Mouse (Mus musculus): ENCODE results near the gene Tle4. TPM values are rescaled to one million over a fixed set of nuclear protein-coding genes. Genes with fewer than 3 reads are reported as not detected.
"Not testable (repeated sequence)": the region's sequence is repeated elsewhere in the genome, so short reads cannot be mapped to it uniquely, and the experiment has no call there.

The Tle4 gene
- 37.1 and 37.7 TPM in 2 replicates for polyA plus RNA-seq (2016; fragmentation: Nextera tagmentation; extraction: Ambion mirVana)

GRCm38 (mm10) chr19:14597917-14598689 lies at the start of gene Tle4:
TSS of gene Tle4 (minus strand) at chr19:14598051.
- WGBS: under 1% methylated on average over 71 of the region's 71 CpGs
- H3K27me3 ChIP-seq (replicated peaks): no peaks in the 10 kb centered on the region
- no peaks in the 10 kb centered on the region for H3K36me3 ChIP-seq
- peak within 1 kb of the TSS; percentile 89 for H3K27ac ChIP-seq
- peak within 1 kb of the TSS; percentile 69 for H3K4me2 ChIP-seq (replicated peaks)
- peak; percentile 97 for ATAC-seq (ENCODE audit: low FRiP score, low read depth)
- peaks cover 24% of the 10 kb centered on the region for H3K4me1 ChIP-seq
- peak within 1 kb of the TSS; percentile 93 for H3K9ac ChIP-seq
- H3K4me3 ChIP-seq: peak within 1 kb of the TSS; percentile 87
- no peaks in the 10 kb centered on the region for H3K9me3 ChIP-seq

GRCm38 (mm10) chr19:14645666-14646065 lies 47.8 kb upstream of the Tle4 start:
- H3K36me3 ChIP-seq: no peaks in the 10 kb centered on the region
- H3K27me3 ChIP-seq (replicated peaks): no peaks in the 10 kb centered on the region
- H3K4me3 ChIP-seq: no peak overlapping the region
- no peak for ATAC-seq (ENCODE audit: low FRiP score, low read depth)
- H3K27ac ChIP-seq: no peak overlapping the region
- no peak overlapping the region for H3K4me2 ChIP-seq (replicated peaks)
- H3K4me1 ChIP-seq: no peaks in the 10 kb centered on the region
- no peak overlapping the region for H3K9ac ChIP-seq
- WGBS: 82% methylated on average over 2 of the region's 2 CpGs
- no peaks in the 10 kb centered on the region for H3K9me3 ChIP-seq

GRCm38 (mm10) chr19:14644756-14645155 lies 46.9 kb upstream of the Tle4 start:
- no peak overlapping the region for H3K9ac ChIP-seq

GRCm38 (mm10) chr19:14643091-14643490 lies 45.2 kb upstream of the Tle4 start:
- not testable (repeated sequence) for ATAC-seq (ENCODE audit: low FRiP score, low read depth); H3K36me3 ChIP-seq; H3K4me2 ChIP-seq (replicated peaks); H3K4me3 ChIP-seq; H3K4me1 ChIP-seq; H3K9me3 ChIP-seq; H3K27ac ChIP-seq; H3K9ac ChIP-seq; H3K27me3 ChIP-seq (replicated peaks)
- WGBS: 94% methylated on average over 4 of the region's 4 CpGs

More at GRCm38 (mm10) chr19:14644756-14645155, 46.9 kb upstream of the Tle4 start:
- Histone ChIP-seq H3K27ac (no peak overlapping the region), H3K27me3 (replicated peaks) (no peaks in the 10 kb centered on the region), H3K4me1 (no peaks in the 10 kb centered on the region), H3K4me2 (replicated peaks) (no peak overlapping the region), H3K9me3 (no peaks in the 10 kb centered on the region), H3K4me3 (no peak overlapping the region), H3K36me3 (no peaks in the 10 kb centered on the region)
- ATAC-seq (ENCODE audit: low FRiP score, low read depth): no peak
- 78% methylated on average over 3 of the region's 3 CpGs for WGBS

GRCm38 (mm10) chr19:14642663-14643062 lies 44.8 kb upstream of the Tle4 start:
- no peak overlapping the region for H3K27ac ChIP-seq
- H3K4me2 ChIP-seq (replicated peaks): no peak overlapping the region
- 82% methylated on average over 10 of the region's 10 CpGs for WGBS
- H3K4me1 ChIP-seq: no peaks in the 10 kb centered on the region
- no peak for ATAC-seq (ENCODE audit: low FRiP score, low read depth)
- H3K36me3 ChIP-seq: no peaks in the 10 kb centered on the region
- H3K4me3 ChIP-seq: no peak overlapping the region
- no peaks in the 10 kb centered on the region for H3K9me3 ChIP-seq
- no peak overlapping the region for H3K9ac ChIP-seq
- H3K27me3 ChIP-seq (replicated peaks): no peaks in the 10 kb centered on the region

DNA sequence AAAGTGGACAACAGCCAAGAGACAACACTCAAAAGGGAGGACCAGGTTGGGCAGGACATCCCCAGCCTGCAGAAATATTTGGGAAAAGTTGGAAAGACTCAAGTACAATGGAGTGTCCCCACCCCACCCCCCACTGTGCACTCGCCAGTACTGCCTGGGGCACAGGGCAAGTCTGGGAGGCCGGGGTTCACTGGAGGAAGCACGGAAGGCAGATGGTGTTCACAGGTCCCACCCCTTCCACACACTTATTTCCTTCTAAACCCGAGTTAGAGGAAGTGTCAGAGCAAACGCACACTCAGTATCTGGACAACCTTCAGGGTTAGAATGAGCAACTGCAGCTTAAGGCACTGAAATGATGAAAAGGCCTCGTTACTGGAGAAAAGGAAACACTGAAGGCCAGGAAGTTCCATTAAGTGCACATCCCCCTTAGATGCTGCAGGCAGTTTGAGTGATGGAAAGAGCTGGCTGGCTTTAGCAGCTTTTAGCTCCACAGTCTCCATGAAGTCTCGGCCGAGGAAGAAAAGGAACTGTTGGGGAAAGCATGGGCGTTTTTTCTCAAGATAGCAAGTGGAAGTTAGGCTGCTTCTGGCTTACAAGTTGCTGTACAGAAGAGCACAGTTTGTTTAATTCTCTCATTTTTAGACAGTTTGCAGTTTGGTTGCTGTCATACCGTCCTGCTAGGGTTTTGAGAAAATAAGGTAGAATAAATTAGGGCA lies 37.5 kb upstream of the Tle4 start:
- no peak overlapping the region for H3K27ac ChIP-seq
- H3K36me3 ChIP-seq: no peaks in the 10 kb centered on the region
- no peaks in the 10 kb centered on the region for H3K4me1 ChIP-seq
- no peak for ATAC-seq (ENCODE audit: low FRiP score, low read depth)
- no peak overlapping the region for H3K4me2 ChIP-seq (replicated peaks)
- no peaks in the 10 kb centered on the region for H3K27me3 ChIP-seq (replicated peaks)
- 63% methylated on average over 10 of the region's 10 CpGs for WGBS
- H3K9me3 ChIP-seq: peaks cover 5% of the 10 kb centered on the region; the same call in 1 of the 2 replicates
- H3K4me3 ChIP-seq: no peak overlapping the region
- H3K9ac ChIP-seq: no peak overlapping the region

DNA sequence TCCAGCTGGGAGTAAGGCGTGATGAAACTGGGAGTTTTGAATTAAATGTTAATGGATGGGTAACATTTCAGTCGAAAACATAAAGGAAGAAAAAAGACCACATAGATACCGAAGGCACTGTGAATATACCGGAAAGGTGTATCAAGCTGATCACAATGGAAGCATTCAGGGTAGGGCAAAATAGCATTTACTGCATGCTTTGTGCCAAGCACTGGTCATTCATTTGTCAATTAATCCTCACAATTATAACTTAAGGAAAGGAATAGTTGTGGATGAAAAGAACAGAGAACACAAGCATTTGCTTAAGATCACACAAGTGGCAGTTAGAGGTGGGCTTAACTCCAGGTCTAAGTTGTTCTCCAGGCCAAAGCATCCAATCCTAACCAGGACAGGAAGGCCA lies 25.5 kb upstream of the Tle4 start:
- Histone ChIP-seq H3K9me3 (no peaks in the 10 kb centered on the region), H3K4me1 (no peaks in the 10 kb centered on the region), H3K27ac (no peak overlapping the region), H3K4me3 (no peak overlapping the region), H3K9ac (no peak overlapping the region), H3K4me2 (replicated peaks) (no peak overlapping the region), H3K36me3 (no peaks in the 10 kb centered on the region), H3K27me3 (replicated peaks) (no peaks in the 10 kb centered on the region)
- 73% methylated on average over 4 of the region's 4 CpGs for WGBS
- no peak for ATAC-seq (ENCODE audit: low FRiP score, low read depth)

DNA sequence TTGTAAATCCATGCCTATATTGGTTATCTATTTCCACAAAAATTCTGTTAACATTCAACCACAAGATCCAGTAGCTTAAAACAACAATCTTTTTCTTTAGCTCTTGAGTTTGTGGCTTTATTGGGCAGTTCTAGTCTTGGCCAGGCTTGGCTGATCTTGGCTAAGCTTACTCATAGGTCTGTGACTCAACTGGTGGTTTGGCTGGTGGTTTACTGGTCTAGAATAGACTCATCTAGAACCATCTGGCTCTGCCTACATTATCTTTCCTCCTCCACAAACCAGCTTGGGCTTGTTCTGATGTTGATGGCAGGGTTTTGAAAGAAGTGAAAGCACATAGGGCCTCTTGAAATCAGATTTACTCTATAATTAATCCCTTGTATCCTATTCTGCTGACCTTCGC lies 22.7 kb upstream of the Tle4 start:
- no peaks in the 10 kb centered on the region for H3K9me3 ChIP-seq
- H3K27ac ChIP-seq: no peak overlapping the region
- no peaks in the 10 kb centered on the region for H3K36me3 ChIP-seq
- H3K4me1 ChIP-seq: no peaks in the 10 kb centered on the region
- H3K4me3 ChIP-seq: no peak overlapping the region
- WGBS: 100% methylated on average over 1 of the region's 1 CpGs
- H3K4me2 ChIP-seq (replicated peaks): no peak overlapping the region
- ATAC-seq (ENCODE audit: low FRiP score, low read depth): no peak
- H3K27me3 ChIP-seq (replicated peaks): no peaks in the 10 kb centered on the region
- no peak overlapping the region for H3K9ac ChIP-seq

DNA sequence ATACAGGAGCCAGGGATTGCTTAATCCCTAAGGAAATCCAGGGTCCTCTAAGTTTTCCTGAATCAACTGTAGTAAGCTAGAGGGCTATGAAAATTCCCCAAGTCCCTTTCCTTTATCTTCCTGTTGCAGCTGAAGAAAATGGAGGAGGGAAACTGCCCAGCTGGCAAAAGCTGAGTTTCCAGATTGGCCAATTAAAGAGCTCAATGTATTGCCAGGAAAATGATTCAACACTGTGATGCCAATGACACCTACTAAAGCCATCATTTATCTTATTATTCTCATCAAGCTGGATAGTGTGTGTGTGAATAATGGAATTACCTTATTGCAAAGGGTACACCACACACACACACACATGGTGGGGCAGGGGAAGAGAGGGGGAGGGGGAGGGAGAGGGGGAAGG lies 22.0 kb upstream of the Tle4 start:
- no peaks in the 10 kb centered on the region for H3K27me3 ChIP-seq (replicated peaks)
- H3K36me3 ChIP-seq: no peaks in the 10 kb centered on the region
- no peak overlapping the region for H3K4me3 ChIP-seq
- no peaks in the 10 kb centered on the region for H3K9me3 ChIP-seq
- ATAC-seq (ENCODE audit: low FRiP score, low read depth): no peak
- no peak overlapping the region for H3K4me2 ChIP-seq (replicated peaks)
- H3K9ac ChIP-seq: no peak overlapping the region
- H3K4me1 ChIP-seq: no peaks in the 10 kb centered on the region
- no peak overlapping the region for H3K27ac ChIP-seq

DNA sequence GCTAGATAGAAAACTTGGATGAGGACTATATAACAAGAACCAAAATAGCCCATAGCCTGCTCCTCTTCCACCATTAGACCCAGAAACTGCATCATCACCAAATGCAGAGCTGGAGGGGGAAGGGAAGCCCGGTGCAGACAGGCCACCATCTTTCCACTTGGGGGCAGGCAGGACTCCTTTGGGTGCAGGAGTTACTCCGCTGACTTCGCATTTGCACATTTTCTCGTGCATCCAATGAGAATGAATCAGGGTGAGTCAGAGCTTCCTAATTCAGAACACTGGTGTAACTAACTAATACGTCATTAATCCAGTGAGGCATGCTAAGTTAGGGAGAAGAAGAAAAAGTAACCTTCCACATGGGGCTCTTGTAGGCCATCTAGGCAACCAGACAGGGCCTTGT lies 17.0 kb upstream of the Tle4 start:
- H3K4me3 ChIP-seq: no peak overlapping the region
- no peak overlapping the region for H3K9ac ChIP-seq
- H3K27ac ChIP-seq: no peak overlapping the region
- H3K36me3 ChIP-seq: no peaks in the 10 kb centered on the region
- H3K4me2 ChIP-seq (replicated peaks): no peak overlapping the region
- no peak for ATAC-seq (ENCODE audit: low FRiP score, low read depth)
- H3K27me3 ChIP-seq (replicated peaks): no peaks in the 10 kb centered on the region
- WGBS: 87% methylated on average over 5 of the region's 5 CpGs
- no peaks in the 10 kb centered on the region for H3K9me3 ChIP-seq
- H3K4me1 ChIP-seq: no peaks in the 10 kb centered on the region

DNA sequence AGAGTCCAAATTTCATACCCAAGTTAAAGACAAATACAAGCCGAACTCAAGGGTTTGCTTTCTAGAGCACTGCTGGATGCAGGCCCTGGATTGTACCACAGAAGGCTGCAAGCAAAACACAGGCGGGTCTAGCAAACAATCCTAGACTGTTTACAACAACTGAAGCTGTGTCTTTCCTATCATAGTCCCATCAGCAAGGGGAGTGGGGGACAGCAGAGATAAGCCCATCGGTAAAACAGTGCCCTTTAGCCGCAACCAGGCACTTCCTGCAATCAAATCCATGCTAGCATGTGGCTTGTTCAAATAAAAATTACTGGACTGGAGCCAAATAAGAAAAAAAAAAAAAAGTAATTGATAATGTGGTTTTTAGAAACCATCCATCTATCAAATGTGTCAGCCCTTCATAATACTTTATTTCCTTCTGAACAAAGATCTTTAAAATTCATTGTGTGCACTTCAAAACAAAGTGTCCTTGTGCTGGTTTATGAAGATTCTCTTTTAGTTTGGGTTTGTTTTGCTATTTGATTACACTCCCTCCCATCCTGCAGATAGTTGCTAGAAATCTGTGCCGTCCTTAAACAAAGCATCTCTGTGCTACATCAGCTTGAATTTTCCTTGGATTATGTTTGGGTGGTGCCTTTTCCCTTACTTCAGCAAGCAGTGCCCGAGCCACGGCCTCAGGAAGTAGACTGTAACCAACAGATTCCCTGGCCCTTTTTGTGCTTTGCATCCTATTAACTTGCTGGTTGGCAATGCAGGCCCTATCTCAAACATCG lies 12.9 kb upstream of the Tle4 start:
- H3K27me3 ChIP-seq (replicated peaks): no peaks in the 10 kb centered on the region
- WGBS: 66% methylated on average over 8 of the region's 8 CpGs
- H3K9ac ChIP-seq: no peak overlapping the region
- no peaks in the 10 kb centered on the region for H3K4me1 ChIP-seq
- H3K9me3 ChIP-seq: no peaks in the 10 kb centered on the region
- H3K36me3 ChIP-seq: no peaks in the 10 kb centered on the region
- no peak overlapping the region for H3K4me2 ChIP-seq (replicated peaks)
- no peak overlapping the region for H3K27ac ChIP-seq
- ATAC-seq (ENCODE audit: low FRiP score, low read depth): no peak
- no peak overlapping the region for H3K4me3 ChIP-seq

GRCm38 (mm10) chr19:14600841-14601240 lies 3.0 kb upstream of the Tle4 start:
- Histone ChIP-seq H3K4me3 (no peak overlapping the region), H3K27ac (no peak overlapping the region), H3K27me3 (replicated peaks) (no peaks in the 10 kb centered on the region), H3K9me3 (no peaks in the 10 kb centered on the region), H3K9ac (no peak overlapping the region), H3K4me1 (peaks cover 12% of the 10 kb centered on the region), H3K4me2 (replicated peaks) (no peak overlapping the region), H3K36me3 (no peaks in the 10 kb centered on the region)
- no peak for ATAC-seq (ENCODE audit: low FRiP score, low read depth)
- 53% methylated on average over 1 of the region's 1 CpGs for WGBS
